ENCODE assay signal across 16 mouse cellular contexts in the genomic region with DNA sequence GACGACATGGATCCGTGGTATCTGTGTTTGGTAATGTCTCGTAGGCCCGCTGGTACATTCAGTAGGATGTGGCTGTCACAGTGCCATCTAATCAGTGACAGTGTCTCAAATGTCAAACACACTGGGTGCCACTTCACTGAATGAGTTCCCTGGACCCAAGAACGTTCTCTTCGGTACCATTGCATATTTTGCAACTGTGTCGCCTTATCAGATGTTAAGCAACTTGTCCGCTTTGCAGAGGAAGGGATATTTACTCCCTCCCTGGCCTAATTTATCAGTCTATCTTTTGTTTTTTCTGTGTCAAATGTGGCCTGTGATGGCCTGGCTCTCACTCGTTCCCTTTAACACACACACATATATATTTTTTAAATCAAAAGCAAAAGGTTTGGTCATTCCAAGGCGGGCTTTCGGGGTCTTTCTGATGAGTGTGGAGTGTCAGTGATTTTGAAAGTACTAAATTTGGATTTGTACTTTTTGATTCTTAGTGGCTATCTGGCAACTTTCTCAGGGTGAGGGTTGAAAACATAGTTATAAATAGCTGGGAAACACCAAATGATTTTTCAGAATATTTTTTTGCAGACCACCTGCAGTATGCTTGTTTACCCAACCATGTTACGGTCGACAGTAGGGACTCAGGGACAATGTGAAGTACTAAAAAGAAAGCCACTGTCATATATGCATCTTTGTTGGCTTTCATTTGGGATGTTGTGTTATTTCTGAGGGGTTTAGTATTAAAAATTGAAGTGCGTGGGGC.
DNase-seq lines count a peak whose midpoint lies in the region; ATAC-seq and TF ChIP-seq lines count a peak whose summit lies in the region.
"Had no signal": no experiment of that assay in that cellular context is flagged by ENCODE, and none has a peak within 500 bp of the region (broad histone marks: within the 10 kb centered on the region; RNA-seq: fewer than 3 reads in every experiment).

No protein-coding gene starts in this region.

- no peak for ATAC-seq in lung, embryonic 14.5 days (ENCODE audit: insufficient read depth)
- ATAC-seq in frontal cortex, adult (ENCODE audit: low TSS enrichment) = no peak
- ATAC-seq: forebrain, postnatal 0 days; midbrain, embryonic 13.5 days had no signal

- intact Hi-C loops in gastrocnemius, adult 2 months (cut with DNase I) = loop anchor here (5.0 kb wide), 1 partner anchor 87 kb away; no protein-coding TSS in a partner anchor

- 59% methylated on average over 14 of the region's 14 CpGs for WGBS in lung, embryonic 14.5 days

- peaks cover 18% of the 10 kb centered on the region for H3K4me1 ChIP-seq in lung, embryonic 14.5 days (ENCODE audit: insufficient read depth)

- no peak overlapping the region for H3K9ac ChIP-seq in lung, embryonic 14.5 days
- H3K9ac ChIP-seq: forebrain, postnatal 0 days; liver, embryonic 13.5 days; midbrain, embryonic 13.5 days; neural tube, embryonic 15.5 days had no signal

- no peak overlapping the region for H3K4me2 ChIP-seq in lung, embryonic 14.5 days
- H3K4me2 ChIP-seq: liver, embryonic 13.5 days; midbrain, embryonic 13.5 days; neural tube, embryonic 15.5 days had no signal

- no peaks in the 10 kb centered on the region for H3K36me3 ChIP-seq in lung, embryonic 14.5 days (ENCODE audit: insufficient read depth)
- H3K36me3 ChIP-seq: liver, embryonic 13.5 days; midbrain, embryonic 13.5 days; neural tube, embryonic 15.5 days had no signal

- no peak for TF ChIP-seq CTCF in gastrocnemius, adult 2 months (IDR thresholded peaks at IDR 0.05)
- TF ChIP-seq CTCF in lung, embryonic 14.5 days (IDR thresholded peaks at IDR 0.05; ENCODE audit: low read depth) = no peak
- no peak for TF ChIP-seq CTCF in layer of hippocampus, adult 2 months (conservative IDR thresholded peaks at IDR 0.05)

- peak overlapping the region; percentile 80 for H3K27ac ChIP-seq in gastrocnemius, adult 2 months
- H3K27ac ChIP-seq in lung, embryonic 14.5 days (ENCODE audit: low read depth) = no peak overlapping the region
- H3K27ac ChIP-seq in layer of hippocampus, adult 2 months = no peak overlapping the region
- H3K27ac ChIP-seq: liver, embryonic 13.5 days; midbrain, embryonic 13.5 days; neural tube, embryonic 15.5 days had no signal

- DNase-seq in gastrocnemius, adult 2 months = no peak
- no peak for DNase-seq in gastrocnemius, postnatal 25 days
- DNase-seq in lung, embryonic 14.5 days = peak; percentile 21
- no peak for DNase-seq in lung, postnatal 25 days (ENCODE audit: low spot score)
- peak; percentile 23 for DNase-seq in 416B (ENCODE audit: low read depth)
- DNase-seq in induced T-regulatory cell, adult 2 months (ENCODE audit: low read depth) = peak; percentile 21
- no peak for DNase-seq in layer of hippocampus, adult 2 months (ENCODE audit: low spot score in 2 of 2)
- DNase-seq: adrenal gland, postnatal 36 days; cerebellum, adult 8-10 months; forebrain, postnatal 0 days; kidney, postnatal 25 days; layer of hippocampus, adult 9-11 months; liver, embryonic 13.5 days had no signal

- no peak overlapping the region for H3K4me3 ChIP-seq in gastrocnemius, adult 2 months
- no peak overlapping the region for H3K4me3 ChIP-seq in lung, embryonic 14.5 days (ENCODE audit: low read depth, low read length)
- H3K4me3 ChIP-seq in layer of hippocampus, adult 2 months = no peak overlapping the region
- H3K4me3 ChIP-seq: liver, embryonic 13.5 days; midbrain, embryonic 13.5 days; neural tube, embryonic 15.5 days had no signal

- H3K9me3 ChIP-seq in lung, embryonic 14.5 days (ENCODE audit: low read depth, low read length) = no peaks in the 10 kb centered on the region
- H3K9me3 ChIP-seq: liver, embryonic 13.5 days; midbrain, embryonic 13.5 days; neural tube, embryonic 15.5 days had no signal

- H3K27me3 ChIP-seq in lung, embryonic 14.5 days (ENCODE audit: insufficient read depth, low read length) = no peaks in the 10 kb centered on the region
- H3K27me3 ChIP-seq: liver, embryonic 13.5 days; midbrain, embryonic 13.5 days; neural tube, embryonic 15.5 days had no signal

Comparison
In these comparisons a context has a peak if more than half of its experiments do, and no peak if none do; other contexts are left out.
1. DNase-seq: peak in lung, embryonic 14.5 days (single experiment), 416B (single experiment) and induced T-regulatory cell, adult 2 months (single experiment); none in gastrocnemius, adult 2 months (single experiment), gastrocnemius, postnatal 25 days (single experiment), lung, postnatal 25 days (single experiment) and layer of hippocampus, adult 2 months (0 of 2).